Mouse (Mus musculus): ENCODE measurements around the gene Krt14. TPM values are rescaled to one million over a fixed set of nuclear protein-coding genes. Genes with fewer than 3 reads are reported as not detected.
"Not testable (repeated sequence)": the region's sequence is repeated elsewhere in the genome, so short reads cannot be mapped to it uniquely, and the experiment has no call there.

Krt14 gene
- polyA plus RNA-seq (2012), result 0.06 and 0.07 TPM in 2 replicates

DNA sequence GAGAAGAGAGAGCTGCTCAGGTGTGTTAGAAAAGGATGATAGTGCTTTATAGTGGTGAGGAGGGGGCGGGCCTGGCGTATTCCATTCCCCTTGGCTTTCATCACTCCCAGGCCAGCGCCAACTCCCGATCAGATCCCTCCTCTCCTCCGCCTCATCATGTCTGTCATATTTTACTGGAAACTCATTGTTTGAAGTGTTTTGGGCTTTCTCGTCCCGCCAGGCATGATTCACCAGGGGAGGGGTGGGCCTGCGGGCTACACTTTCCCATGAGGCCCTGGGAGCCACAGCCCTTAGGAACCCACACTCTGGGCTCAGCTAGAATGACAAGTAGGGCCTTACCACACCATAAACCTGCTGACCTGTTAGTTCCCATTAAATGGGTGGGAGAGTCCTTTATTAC is at the start of gene Krt14:
Krt14 (minus strand) TSS at position 51 of the 400 bp plus-strand sequence.
- Histone ChIP-seq H3K9me3 (ENCODE audit: control insufficient read depth, low read length) (no peaks in the 10 kb centered on the region), H3K27me3 (ENCODE audit: control insufficient read depth) (no peaks in the 10 kb centered on the region), H3K36me3 (ENCODE audit: control insufficient read depth) (no peaks in the 10 kb centered on the region), H3K4me1 (ENCODE audit: control insufficient read depth) (no peaks in the 10 kb centered on the region), H3K4me3 (replicated peaks) (no peak within 1 kb of the TSS)
- TF ChIP-seq GATA1 (IDR thresholded peaks at IDR 0.05; ENCODE audit: low read length), result no peak
- TF ChIP-seq TAL1 (IDR thresholded peaks at IDR 0.05; ENCODE audit: low read length), result no peak

DNA sequence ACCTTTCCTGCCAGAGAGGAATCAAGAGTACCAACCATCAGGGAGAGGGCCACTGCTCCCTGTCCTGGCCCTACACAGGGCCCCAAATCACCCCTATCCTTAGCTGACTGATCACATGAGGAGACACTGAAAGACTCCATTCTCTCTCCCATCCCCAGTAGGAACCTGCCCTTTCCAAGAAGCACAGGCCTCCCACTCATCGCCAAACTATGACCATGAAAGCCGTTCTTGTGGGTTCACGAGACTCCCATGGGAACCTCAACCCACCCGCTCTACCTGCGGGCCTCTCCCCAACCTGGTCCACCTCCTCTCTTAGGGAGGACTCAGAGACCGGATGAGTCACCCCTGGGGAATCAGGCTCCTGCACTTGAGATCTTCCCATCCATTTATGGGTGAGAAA is 48.2 kb upstream of the Krt14 start:
- Histone ChIP-seq H3K4me1 (ENCODE audit: control insufficient read depth) (peaks cover 7% of the 10 kb centered on the region), H3K36me3 (ENCODE audit: control insufficient read depth) (no peaks in the 10 kb centered on the region), H3K4me3 (replicated peaks) (no peak overlapping the region), H3K27me3 (ENCODE audit: control insufficient read depth) (no peaks in the 10 kb centered on the region), H3K9me3 (ENCODE audit: control insufficient read depth, low read length) (no peaks in the 10 kb centered on the region)
- TF ChIP-seq GATA1 (IDR thresholded peaks at IDR 0.05; ENCODE audit: low read length) (no peak), TAL1 (IDR thresholded peaks at IDR 0.05; ENCODE audit: low read length) (no peak)

DNA sequence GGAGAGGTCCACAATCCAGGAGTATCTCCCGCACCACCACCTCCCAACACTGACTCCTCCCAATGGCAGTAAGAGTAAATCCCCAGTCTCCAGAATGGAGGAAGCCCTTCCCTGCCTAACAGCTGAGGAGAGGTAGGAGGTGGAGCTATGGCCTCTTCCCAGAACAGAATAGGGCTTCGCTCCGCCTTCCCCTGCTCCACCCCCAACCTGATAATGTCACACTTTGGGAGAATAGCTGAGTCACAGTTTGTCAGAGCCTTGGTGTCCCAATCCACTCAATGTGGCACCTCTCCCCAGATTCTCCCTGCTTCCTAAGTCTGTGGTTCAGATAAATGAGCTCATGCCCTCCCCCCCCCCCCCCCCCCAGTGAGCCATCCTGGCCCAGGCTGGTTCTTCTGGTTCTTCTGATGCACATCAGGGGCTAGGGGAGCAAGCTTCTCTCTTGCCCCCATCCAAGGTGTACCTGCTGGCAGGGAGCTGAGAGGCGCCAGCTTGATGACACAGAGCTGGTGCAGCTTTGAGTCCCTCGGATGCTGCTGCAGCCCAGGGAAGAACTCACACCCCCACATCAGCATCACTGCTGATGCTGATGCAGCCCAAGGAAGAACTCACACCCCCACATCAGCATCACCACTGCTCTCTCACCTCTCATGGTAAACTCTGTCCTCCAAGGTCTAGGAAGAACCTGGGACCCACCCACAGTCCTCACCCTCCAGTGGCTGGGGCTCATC is 47.2 kb upstream of the Krt14 start:
- no peaks in the 10 kb centered on the region for H3K9me3 ChIP-seq (ENCODE audit: control insufficient read depth, low read length)

DNA sequence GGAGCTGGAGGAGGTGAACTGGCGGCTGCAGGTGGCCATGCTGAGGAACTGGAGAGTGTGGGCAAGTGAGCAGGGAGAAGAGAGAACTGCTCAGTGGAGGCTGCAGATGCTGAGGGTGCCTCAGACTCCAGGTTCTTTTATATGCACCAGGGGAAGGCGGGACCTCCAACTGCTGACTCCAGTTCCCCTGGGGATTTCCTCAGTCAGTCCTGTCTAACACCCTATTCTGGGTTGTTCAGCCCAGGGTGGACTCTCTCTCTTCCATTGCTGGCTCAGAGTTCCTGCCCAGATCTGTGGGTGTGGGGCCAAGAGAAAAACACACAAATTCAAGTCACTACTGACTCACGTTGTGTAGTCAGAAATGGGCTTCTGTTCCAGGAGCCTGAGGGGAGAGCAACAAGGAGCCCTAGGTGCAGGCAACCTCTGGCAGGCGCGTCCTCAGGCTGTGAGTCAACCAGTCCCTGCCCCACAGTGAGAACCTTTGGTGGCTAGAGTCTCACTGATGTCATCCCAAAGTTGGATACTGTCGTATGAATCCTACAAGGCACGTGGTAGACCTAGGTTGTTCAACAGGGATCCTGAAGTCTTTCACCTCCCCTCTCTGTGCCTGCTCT is 41.6 kb upstream of the Krt14 start, which contains the start of gene Krt16:
Krt16 (minus strand) TSS at position 51 of the 614 bp plus-strand sequence.
- Histone ChIP-seq H3K27me3 (ENCODE audit: control insufficient read depth) (no peaks in the 10 kb centered on the region), H3K4me1 (ENCODE audit: control insufficient read depth) (no peaks in the 10 kb centered on the region), H3K4me3 (replicated peaks) (no peak within 1 kb of the TSS), H3K36me3 (ENCODE audit: control insufficient read depth) (no peaks in the 10 kb centered on the region), H3K9me3 (ENCODE audit: control insufficient read depth, low read length) (no peaks in the 10 kb centered on the region)
- TF ChIP-seq GATA1 (IDR thresholded peaks at IDR 0.05; ENCODE audit: low read length), result no peak
- TF ChIP-seq TAL1 (IDR thresholded peaks at IDR 0.05; ENCODE audit: low read length), result no peak

More for the DNA sequence above, 47.2 kb upstream of the Krt14 start:
- TF ChIP-seq GATA1 (IDR thresholded peaks at IDR 0.05; ENCODE audit: low read length) (no peak), TAL1 (IDR thresholded peaks at IDR 0.05; ENCODE audit: low read length) (no peak)
- Histone ChIP-seq H3K4me3 (replicated peaks) (no peak overlapping the region), H3K27me3 (ENCODE audit: control insufficient read depth) (no peaks in the 10 kb centered on the region), H3K4me1 (ENCODE audit: control insufficient read depth) (peaks cover 7% of the 10 kb centered on the region), H3K36me3 (ENCODE audit: control insufficient read depth) (no peaks in the 10 kb centered on the region)

DNA sequence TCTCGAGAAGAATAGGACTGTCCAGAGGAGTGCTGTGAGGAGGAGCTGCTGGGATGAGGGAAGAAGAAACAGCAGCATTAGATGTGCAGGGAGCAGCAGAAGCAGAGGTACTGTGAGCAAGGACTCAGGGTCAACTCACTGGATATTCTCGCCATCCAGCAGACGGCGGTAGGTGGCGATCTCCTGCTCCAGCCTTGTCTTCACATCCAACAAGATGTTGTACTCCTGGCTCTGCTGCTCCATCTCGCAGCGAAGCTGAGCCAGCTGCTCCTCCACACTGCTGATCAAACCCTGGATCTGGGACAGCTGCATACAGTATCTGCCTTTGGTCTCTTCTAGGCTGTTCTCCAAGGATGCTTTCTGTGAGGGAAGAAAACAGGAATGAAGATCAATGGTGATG is 39.1 kb upstream of the Krt14 start:
- not testable (repeated sequence) for H3K4me1 ChIP-seq (ENCODE audit: control insufficient read depth); H3K4me3 ChIP-seq (replicated peaks); H3K36me3 ChIP-seq (ENCODE audit: control insufficient read depth); H3K27me3 ChIP-seq (ENCODE audit: control insufficient read depth); H3K9me3 ChIP-seq (ENCODE audit: control insufficient read depth, low read length)

DNA sequence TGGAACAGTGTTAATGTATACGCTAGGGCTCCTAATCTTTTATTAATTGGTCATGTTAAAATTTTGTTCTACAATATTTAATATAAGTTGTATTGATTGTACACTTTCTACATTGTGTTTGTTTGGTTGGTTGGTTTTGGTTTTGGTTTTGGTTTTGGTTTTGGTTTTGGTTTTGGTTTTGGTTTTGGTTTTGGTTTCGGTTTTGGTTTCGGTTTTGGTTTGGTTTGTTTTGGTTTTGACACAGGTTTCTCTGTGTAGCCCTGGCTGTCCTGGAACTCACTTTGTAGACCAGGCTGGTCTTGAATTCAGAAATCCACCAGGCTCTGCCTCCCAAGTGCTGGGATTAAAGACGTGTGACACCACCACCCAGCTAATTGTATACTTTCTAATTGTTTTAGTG is 32.9 kb upstream of the Krt14 start:
- not testable (repeated sequence) for H3K4me3 ChIP-seq (replicated peaks); H3K36me3 ChIP-seq (ENCODE audit: control insufficient read depth); H3K4me1 ChIP-seq (ENCODE audit: control insufficient read depth); H3K27me3 ChIP-seq (ENCODE audit: control insufficient read depth); H3K9me3 ChIP-seq (ENCODE audit: control insufficient read depth, low read length)

DNA sequence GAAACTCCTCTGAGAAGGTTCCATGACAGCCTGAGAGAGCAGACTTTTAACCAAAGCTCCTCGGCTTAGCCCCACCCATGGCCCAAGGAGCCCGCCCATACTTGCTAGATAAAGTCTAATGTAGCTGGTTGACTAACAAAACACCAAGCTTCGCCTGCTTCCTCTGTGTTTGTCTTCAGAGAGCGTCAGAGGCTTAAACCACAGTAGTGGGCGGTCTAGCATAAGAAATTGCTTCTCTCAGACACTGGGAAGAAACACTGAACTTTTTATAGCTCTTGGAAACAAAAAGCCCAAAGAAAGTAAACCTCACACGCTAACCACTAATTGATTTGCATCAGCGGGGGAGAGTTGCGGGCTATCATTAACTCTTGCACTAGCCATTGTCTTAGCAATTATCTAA is 14.4 kb upstream of the Krt14 start:
- H3K4me3 ChIP-seq (replicated peaks), result no peak overlapping the region
- H3K36me3 ChIP-seq (ENCODE audit: control insufficient read depth), result no peaks in the 10 kb centered on the region
- no peaks in the 10 kb centered on the region for H3K27me3 ChIP-seq (ENCODE audit: control insufficient read depth)
- no peak for TF ChIP-seq TAL1 (IDR thresholded peaks at IDR 0.05; ENCODE audit: low read length)
- TF ChIP-seq GATA1 (IDR thresholded peaks at IDR 0.05; ENCODE audit: low read length), result no peak
- no peaks in the 10 kb centered on the region for H3K4me1 ChIP-seq (ENCODE audit: control insufficient read depth)
- H3K9me3 ChIP-seq (ENCODE audit: control insufficient read depth, low read length), result 0 out of 2 replicates have a peak, but pooled peaks cover 2% of the 10 kb centered on the region

DNA sequence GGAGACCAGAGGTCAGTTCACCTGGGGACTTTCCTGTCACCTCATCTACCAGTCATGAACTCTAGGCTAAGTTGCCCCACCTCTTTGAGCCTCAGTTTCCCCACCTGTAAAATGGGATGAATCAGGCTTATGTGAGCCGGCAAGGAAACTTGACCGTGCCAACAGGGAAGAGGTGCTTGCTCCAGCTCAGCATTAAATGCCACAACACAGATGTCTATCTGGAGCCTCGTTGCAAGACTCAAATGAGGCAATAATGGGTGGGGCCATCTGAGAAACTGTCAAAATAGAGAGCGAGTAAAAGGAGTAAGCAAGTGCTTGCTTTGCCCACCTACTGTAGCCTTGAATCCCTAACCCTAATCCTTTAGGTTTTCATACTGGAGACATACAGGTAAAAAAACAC is 12.0 kb upstream of the Krt14 start:
- H3K4me3 ChIP-seq (replicated peaks), result no peak overlapping the region
- no peaks in the 10 kb centered on the region for H3K27me3 ChIP-seq (ENCODE audit: control insufficient read depth)
- H3K9me3 ChIP-seq (ENCODE audit: control insufficient read depth, low read length), result no peaks in the 10 kb centered on the region
- H3K36me3 ChIP-seq (ENCODE audit: control insufficient read depth), result no peaks in the 10 kb centered on the region
- TF ChIP-seq TAL1 (IDR thresholded peaks at IDR 0.05; ENCODE audit: low read length), result no peak
- no peak for TF ChIP-seq GATA1 (IDR thresholded peaks at IDR 0.05; ENCODE audit: low read length)
- H3K4me1 ChIP-seq (ENCODE audit: control insufficient read depth), result no peaks in the 10 kb centered on the region

DNA sequence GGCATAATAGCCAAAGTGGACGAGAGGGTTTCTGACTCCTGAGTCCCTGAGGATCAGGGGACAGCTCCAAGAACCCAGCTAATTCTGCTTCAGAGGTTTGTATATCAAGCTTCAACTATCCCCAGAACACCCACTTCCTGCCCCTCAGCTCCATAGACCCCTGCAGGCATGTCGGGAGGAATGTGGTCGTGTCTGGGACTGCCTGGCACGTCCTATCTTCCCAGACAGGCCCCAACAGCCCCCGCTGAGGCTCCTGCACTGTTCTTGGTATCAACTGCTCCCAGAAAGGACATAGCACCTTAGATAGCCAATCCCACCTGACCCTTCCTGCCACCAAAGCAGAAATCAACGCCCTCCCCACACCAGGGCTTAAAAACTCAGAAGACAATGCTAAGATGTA is 1.2 kb upstream of the Krt14 start:
- no peaks in the 10 kb centered on the region for H3K9me3 ChIP-seq (ENCODE audit: control insufficient read depth, low read length)
- H3K36me3 ChIP-seq (ENCODE audit: control insufficient read depth), result no peaks in the 10 kb centered on the region
- H3K4me3 ChIP-seq (replicated peaks), result no peak overlapping the region
- H3K4me1 ChIP-seq (ENCODE audit: control insufficient read depth), result no peaks in the 10 kb centered on the region
- TF ChIP-seq GATA1 (IDR thresholded peaks at IDR 0.05; ENCODE audit: low read length) (no peak), TAL1 (IDR thresholded peaks at IDR 0.05; ENCODE audit: low read length) (no peak)
- H3K27me3 ChIP-seq (ENCODE audit: control insufficient read depth), result no peaks in the 10 kb centered on the region

DNA sequence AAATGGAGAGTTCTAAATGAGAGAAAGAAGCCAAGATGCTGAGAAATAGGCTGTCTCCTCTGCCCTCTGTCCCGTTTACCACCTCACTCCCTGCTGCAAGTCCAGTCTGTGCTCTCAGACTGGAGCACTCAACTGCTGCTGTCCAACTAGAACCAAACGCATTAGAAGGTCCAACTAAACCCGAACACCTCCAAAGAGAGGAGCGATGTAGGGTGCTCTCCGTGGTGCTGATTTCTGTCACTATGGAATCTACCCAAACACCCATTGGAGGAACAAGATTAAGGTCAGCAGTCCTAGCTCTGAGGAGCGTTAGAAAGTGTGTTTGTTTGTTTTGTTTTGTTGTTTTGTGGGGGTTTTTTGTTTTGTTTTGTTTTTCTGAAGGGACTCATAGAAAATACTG is 3.9 kb downstream of the Krt14 start:
- Histone ChIP-seq H3K4me3 (replicated peaks) (no peak overlapping the region), H3K4me1 (ENCODE audit: control insufficient read depth) (peaks cover 3% of the 10 kb centered on the region), H3K27me3 (ENCODE audit: control insufficient read depth) (no peaks in the 10 kb centered on the region), H3K9me3 (ENCODE audit: control insufficient read depth, low read length) (no peaks in the 10 kb centered on the region), H3K36me3 (ENCODE audit: control insufficient read depth) (no peaks in the 10 kb centered on the region)
- TF ChIP-seq GATA1 (IDR thresholded peaks at IDR 0.05; ENCODE audit: low read length), result no peak
- no peak for TF ChIP-seq TAL1 (IDR thresholded peaks at IDR 0.05; ENCODE audit: low read length)
